Mouse (Mus musculus): ENCODE measurements around the gene Dapk1.

The Dapk1 gene

DNA sequence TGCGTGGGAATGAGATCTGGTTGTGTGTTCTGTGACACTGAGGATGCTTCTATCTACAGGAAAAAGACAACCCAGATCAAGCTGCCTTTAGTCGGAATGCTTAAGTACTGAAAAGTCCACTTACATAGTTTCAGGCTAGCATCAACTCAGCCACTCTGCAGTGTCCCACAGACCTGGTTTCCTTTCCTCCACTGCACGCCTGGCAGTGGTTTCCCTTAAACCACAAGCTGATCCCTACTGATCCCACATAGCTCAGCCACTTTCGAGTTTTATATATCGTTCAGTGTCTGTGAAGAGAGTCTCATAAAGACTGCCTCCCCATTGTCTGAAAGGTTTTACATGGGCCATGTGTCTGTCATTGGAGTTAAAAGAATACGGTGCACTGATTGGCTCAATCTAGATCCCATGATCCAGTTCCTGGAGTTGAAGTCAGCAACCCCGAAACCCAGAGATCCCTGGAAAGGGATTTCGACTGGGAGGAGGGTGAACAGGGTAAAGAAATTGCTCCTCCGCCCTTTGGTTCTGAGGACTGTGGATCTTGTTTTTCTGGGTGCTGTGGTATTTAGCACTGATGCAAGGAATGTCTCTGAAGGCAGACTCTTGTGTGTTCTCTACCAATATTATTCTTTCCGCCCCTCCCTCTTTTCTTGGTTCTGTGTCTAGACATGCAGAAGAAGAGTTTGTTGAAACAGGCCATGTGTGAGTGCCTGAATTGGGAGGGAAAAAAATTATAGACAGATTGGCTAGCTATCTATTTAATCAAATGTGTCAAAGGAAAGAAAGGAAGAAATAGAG is 93.6 kb downstream of the Dapk1 start:
- no peak for DNase-seq (ENCODE audit: low spot score)

DNA sequence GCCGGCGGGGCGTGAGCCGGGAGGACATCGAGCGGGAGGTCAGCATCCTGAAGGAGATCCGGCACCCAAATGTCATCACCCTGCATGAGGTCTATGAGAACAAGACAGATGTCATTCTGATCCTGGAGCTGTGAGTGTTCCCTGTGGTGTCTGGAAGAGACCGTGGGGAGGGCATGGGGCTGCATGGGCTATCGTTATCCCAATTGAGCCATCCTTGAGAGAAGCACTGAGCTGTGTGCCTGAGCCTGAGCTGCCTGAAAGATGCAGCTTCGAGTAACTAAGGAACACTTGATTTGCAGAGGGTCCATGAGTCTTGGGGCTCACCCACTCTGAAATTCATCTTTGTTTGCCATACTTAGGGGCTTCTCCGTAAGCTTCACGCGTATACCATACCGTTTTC is 94.6 kb downstream of the Dapk1 start:
- DNase-seq (ENCODE audit: low spot score) = no peak

DNA sequence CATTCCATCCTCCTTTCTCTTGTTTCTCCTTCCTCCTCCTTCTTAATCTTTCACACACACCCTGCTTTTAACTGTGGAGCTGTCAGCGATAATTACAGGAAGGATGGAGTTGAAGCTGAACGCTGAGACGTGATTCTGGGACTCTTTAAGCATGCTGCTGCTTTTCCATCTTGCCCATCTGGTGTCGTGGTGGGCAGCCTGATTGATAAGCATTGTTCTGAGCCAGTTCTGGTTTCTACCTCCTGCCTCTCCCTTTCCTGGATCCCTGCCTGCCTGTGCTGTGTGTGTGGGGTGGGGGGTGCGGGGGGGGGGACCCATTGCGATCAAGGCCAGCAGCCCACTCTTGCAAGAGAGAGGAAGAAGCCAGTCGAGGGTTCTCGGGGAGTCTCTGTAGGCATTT is 95.0 kb downstream of the Dapk1 start:
- no peak for DNase-seq (ENCODE audit: low spot score)

GRCm38 (mm10) chr13:60698021-60698420 is 96.3 kb downstream of the Dapk1 start:
- DNase-seq (ENCODE audit: low spot score) = no peak

- no peak for DNase-seq (ENCODE audit: low spot score)
Measured at GRCm38 (mm10) chr13:60701671-60702171, 100.0 kb downstream of the Dapk1 start.

DNA sequence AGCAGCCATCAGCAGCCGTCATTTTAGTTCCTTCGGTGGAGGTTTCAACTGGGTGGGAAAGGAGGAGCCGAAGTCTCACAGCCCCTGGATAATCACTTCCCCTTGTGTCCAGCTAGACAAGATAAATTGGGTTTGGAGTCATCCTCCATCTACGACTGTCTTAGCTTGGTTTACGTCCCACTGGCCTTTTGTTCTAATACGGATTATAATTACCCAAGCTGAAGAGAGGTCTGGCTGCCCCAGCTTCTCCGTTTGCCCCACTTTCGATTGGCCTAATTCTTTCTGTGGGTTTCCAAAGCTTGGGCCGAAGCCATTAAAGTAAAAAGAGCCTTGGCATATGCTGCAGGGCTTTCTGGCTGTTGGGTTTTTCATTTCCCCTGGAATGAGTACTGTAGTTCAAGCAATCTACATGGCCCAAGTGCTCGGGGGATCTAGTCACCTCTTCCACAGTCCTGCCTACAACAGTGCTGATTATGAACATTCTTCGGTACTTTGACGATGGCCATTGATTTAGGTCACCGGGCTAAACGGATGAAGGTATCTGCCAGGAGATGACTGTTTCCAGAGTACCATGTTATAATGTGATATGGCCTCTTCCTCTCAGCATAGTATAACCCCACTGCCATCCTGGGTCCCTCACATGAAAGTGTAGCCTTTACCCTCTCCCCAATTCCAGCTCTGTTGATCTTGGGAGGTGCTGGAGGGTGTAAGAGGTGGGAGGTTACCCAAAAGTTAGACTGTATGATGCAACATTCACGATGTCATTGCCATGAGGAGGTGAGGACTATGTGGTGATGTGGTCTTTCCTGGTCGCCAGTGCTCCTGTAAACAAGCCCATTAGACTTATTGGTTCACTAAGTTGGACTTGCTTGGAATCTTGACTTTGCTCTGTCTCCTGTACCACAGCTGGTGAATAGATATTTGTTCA is 106.1 kb downstream of the Dapk1 start:
- no peak for DNase-seq (ENCODE audit: low spot score)

- DNase-seq (ENCODE audit: low spot score) = no peak
Measured at GRCm38 (mm10) chr13:60709136-60709535, 107.4 kb downstream of the Dapk1 start.

DNA sequence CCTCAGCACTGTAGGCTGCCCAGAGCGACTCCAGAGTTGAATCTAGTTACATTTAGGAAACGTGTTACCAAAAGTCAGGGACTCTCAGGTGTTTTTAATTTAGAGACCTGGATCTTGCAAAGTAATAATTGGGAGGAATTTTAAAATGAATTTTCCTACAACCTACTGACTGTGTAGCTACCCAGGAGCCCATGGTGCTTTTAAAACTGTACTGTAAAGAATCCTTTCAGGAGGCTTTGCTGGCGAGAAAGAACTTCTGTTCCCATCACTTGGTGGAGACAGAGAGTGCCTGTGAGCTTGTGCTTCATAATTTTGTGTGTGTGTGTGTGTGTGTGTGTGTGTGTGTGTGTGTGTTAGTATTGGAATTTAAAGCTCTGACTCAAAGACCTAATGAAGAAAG is 109.2 kb downstream of the Dapk1 start:
- no peak for DNase-seq (ENCODE audit: low spot score)

DNA sequence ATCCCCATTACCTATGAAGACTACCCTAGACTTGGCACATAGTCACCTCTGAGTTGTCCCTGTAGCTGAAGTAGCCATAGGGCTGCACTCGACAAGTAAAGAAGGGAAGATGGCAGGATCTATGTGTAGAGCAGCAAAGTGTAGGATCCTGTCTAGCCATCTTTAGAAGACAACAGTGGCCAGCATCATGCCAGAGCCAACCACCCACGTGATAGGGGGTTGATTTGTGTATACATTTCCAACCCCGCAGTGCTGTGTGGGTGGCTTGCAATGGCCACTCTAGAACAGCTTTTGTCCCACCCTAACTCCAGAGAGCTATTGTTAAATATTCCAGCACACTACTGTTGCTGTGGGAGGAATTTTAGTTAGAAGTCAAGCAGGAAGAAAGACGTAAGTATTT is 111.8 kb downstream of the Dapk1 start:
- DNase-seq (ENCODE audit: low spot score) = no peak

- DNase-seq (ENCODE audit: low spot score) = no peak
Measured at GRCm38 (mm10) chr13:60716107-60716506, 114.4 kb downstream of the Dapk1 start.

- DNase-seq (ENCODE audit: low spot score) = no peak
Measured at GRCm38 (mm10) chr13:60717421-60717820, 115.7 kb downstream of the Dapk1 start.

- no peak for DNase-seq (ENCODE audit: low spot score)
Measured at GRCm38 (mm10) chr13:60719581-60719980, 117.8 kb downstream of the Dapk1 start.

DNA sequence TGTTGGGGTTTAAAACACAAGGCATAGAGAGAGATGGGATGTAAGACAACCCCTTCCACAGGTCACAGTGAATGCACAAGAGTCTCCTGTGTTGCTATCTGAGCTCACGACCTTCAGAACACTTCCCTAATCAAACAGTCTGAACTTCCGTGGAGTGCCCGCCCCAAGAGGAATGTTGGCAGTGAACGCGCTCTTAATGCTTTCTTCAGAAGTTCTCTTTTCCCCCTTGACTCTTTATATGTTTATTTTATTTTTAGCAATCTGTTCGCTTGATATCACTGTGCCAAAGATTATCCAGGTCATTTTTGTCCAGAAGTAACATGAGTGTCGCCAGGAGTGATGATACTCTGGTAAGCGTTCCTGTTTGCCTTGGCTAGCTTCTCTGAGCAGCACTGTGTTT is 121.0 kb downstream of the Dapk1 start:
- DNase-seq (ENCODE audit: low spot score) = no peak

DNA sequence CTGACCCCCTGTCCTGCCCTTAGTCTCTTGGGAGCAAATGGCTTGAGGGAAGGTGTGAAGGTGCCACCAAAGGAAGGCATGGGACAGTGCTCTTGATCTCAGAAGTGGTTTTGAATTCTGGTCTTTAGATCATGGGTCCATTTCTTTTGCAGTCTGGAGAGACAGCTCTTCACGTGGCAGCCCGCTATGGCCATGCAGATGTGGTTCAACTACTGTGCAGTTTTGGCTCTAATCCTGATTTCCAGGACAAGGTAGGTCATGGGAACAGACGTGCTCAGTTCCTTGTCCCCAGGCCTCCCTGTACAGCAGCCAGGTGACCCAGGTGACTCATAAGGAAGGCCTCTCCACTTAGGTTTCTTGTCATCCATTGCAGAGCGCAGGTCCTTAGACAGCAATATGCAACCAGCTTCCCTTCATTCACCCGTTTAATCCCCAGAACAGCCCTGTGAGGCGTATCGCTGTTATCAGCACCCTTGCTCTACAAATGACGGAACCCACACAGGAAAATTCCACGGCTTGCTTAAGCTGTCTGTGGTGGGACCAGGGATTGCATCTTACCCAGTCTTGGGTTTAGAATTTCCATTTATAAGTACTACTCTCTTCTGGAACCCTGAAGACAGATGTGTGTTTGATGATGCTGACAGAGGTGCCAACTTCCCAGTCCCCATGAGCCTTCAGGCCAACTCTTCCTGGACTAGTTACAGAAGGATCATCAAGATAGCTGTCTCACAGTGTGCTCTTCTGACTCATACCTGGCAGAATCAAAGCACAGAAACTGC is 126.7 kb downstream of the Dapk1 start:
- DNase-seq (ENCODE audit: low spot score) = no peak

- DNase-seq (ENCODE audit: low spot score) = no peak
Measured at GRCm38 (mm10) chr13:60729055-60729402, 127.3 kb downstream of the Dapk1 start.

GRCm38 (mm10) chr13:60730587-60730986 is 128.8 kb downstream of the Dapk1 start:
- DNase-seq (ENCODE audit: low spot score) = no peak

DNA sequence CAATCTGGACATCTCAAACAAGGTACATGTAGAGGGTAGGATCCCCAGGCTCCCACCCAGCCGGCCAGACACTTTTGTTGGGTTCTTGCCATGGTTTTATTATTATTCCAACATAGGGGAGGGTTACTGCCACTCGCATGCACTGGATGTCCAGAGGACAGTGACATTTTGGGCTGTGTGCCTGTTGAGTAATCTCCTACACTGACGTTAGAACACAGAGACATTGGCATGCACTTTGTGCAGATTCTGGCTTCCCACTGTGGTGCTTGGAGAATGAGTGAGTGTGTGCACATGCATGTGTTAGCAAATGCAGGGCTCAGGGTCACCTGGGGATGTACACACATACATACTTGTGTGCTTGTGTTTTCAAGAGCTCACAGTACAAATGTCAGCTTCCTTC is 129.3 kb downstream of the Dapk1 start:
- no peak for DNase-seq (ENCODE audit: low spot score)

- DNase-seq (ENCODE audit: low spot score) = no peak
Measured at GRCm38 (mm10) chr13:60735306-60735705, 133.6 kb downstream of the Dapk1 start.

- DNase-seq (ENCODE audit: low spot score) = no peak
Measured at GRCm38 (mm10) chr13:60736421-60737105, 134.8 kb downstream of the Dapk1 start.

- DNase-seq (ENCODE audit: low spot score) = peak; percentile 57
Measured at GRCm38 (mm10) chr13:60737632-60738324, 136.0 kb downstream of the Dapk1 start.

DNA sequence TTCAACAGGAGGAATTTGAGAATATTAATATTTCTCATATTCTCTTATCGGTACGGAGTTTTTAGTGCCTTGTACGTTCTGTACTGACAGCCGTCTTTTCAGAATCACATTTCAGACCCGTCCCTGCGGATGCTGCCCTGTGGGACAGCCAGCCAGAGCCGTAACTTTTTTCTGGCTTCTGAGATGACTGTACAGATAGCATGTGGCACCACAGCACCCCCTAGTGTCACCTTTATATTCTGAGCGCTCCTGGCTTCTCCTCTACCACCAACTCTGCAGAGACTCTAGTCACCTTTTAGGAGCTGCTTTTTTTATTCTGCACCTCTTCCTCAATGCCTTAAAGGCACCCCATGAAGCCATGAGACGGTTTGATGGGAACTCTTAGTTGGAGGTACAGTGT is 136.7 kb downstream of the Dapk1 start:
- DNase-seq (ENCODE audit: low spot score) = peak; percentile 43

Data from spleen, adult 12 weeks (tissue).